Mouse (Mus musculus): Measurements from ENCODE around the gene Dennd1c.
"Not testable (repeated sequence)": the region's sequence is repeated elsewhere in the genome, so short reads cannot be mapped to it uniquely, and the experiment has no call there.

Gene Dennd1c

GRCm38 (mm10) chr17:57095855-57096622 lies 17.7 kb upstream of the Dennd1c start:
- no peak for DNase-seq (ENCODE audit: low read depth, low spot score)

- no peak for DNase-seq (ENCODE audit: low read depth, low spot score)
These were observed 15.9 kb upstream of the Dennd1c start for GRCm38 (mm10) chr17:57094222-57094621.

DNA sequence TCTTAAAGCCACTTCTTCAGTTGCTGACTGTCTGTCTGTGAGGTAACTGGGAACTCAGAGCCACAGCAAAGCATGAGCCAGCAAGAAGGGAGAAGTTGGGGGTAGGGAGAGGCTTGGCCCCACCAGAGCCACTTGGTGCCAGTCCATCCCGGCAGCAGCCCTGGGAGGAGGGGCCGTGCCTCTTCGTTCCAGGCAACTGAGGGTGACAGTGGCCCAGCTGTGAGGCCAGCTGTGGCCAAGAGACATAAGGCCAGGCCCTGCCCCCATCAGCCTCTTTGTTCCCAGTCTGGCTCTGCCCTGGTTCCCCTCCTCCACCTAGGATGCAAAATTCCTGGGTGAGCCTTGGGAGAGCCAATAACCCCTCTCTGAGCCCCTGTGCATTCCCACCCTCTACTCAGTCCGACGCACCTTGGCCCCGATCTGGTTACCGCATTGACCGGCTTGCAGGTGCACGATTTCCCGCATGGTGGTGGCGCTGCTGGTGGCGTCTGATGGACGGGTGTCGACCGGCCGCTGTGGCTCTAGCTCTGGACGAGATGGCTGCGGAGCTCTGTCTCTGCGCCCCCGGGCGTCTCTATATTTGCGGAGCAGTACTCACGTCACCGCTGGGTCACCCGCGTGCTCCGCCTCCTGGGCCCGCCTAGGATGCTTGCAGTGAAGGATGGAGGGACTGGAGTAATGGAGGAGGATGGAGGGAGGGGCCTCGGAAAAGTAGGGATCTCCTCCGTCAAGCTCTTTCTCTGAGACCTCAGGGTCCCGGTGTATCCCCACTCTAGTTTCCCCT lies 8.9 kb upstream of the Dennd1c start, which contains the start of gene Tubb4a:
Gene Tubb4a, minus strand, starts transcription at position 734 of the 784 bp plus-strand sequence.
- peak; percentile 83 for DNase-seq (ENCODE audit: low read depth, low spot score)

DNA sequence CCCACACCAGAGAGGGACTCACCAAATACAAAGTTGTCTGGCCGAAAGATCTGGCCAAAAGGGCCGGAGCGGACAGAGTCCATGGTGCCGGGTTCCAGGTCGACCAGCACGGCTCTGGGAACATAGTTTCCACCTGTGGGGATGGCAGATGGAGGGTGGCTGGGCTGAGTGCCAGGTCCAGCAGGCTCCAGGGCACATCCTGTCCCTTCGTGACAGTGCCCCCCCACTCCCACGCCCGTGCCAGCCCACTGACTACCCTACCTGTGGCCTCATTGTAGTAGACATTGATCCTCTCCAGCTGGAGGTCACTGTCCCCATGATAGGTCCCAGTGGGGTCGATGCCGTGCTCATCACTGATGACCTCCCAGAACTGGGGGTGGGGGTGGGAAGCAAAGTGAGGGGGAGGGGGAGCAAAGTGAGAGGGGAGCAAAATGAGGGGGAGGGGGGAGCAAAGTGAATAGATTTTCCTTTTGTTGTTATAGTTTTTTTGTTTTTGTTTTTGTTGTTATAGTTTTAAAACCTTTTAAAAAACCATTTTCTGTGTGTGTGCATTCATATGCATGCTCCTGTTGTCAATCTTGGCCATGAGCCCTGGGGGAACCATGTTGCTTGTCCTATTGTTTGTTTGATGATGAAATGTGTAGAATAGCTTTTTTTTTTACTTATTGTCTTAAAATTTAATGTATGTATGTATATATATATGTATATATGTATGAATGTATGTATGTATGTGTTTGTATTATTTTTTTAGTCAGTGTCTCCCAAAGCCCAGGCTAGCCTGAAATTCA lies 7.8 kb upstream of the Dennd1c start:
- DNase-seq (ENCODE audit: low read depth, low spot score), result no peak

- DNase-seq (ENCODE audit: low read depth, low spot score), result no peak
These were observed 4.2 kb upstream of the Dennd1c start for GRCm38 (mm10) chr17:57082481-57082880.

DNA sequence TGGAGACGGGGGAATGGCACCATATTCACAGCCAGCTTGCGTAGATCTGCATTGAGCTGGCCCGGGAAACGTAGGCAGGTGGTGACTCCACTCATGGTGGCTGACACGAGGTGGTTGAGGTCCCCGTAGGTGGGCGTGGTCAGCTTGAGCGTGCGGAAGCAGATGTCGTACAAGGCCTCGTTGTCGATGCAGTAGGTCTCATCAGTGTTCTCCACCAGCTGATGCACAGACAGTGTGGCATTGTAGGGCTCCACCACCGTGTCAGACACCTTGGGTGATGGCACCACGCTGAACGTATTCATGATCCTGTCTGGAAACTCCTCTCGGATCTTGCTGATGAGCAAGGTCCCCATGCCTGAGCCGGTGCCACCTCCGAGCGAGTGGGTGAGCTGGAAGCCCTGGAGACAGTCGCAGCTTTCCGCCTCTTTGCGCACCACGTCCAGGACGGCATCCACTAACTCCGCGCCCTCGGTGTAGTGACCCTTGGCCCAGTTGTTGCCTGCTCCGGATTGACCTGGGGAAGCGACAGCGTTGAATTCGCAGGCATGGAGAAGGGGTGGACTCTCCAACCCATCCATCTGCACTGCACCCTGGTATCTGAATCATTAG lies 3.0 kb upstream of the Dennd1c start:
- DNase-seq (ENCODE audit: low read depth, low spot score), result no peak

DNA sequence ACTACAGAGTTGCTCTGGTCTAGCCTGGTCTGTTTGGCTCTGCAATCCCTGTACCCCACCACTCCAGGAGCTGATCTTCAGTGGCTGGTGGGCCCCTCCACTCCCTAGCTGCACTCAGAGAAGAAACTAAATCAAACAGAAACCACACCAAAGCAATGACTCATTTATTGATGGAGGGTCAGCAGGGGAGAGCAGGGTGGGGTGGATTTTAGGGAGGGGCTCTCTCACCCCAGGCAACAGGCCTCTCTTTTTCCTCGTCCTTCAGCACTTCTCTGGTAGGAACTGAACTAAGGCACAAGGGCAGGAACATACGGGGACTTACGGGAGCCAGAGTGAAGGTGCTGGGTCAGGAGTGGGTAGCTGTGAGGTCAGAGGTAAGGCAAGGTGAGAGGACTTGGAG lies 1.6 kb upstream of the Dennd1c start:
- no peak for DNase-seq (ENCODE audit: low read depth, low spot score)

DNA sequence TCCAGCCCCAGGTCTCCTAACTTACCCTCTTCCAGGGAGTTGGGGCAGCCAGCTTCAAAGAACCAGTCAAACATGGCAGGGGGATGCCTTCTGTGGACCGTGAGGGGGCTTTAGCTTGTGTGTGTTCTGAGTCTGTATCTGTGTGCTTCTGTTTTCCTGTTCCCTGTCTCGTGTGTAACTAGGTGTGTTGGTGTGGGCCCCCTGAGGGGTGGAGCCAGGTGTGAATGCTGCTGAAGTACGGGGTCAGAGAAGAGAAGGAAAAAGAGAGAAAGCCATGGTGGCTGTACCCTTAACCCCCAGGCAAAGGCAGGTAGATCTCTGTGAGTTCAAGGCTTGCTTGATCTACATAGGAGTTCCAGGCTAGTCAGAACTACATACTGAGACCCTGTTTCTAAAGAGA lies 1.4 kb downstream of the Dennd1c start:
- DNase-seq (ENCODE audit: low read depth, low spot score), result no peak

DNA sequence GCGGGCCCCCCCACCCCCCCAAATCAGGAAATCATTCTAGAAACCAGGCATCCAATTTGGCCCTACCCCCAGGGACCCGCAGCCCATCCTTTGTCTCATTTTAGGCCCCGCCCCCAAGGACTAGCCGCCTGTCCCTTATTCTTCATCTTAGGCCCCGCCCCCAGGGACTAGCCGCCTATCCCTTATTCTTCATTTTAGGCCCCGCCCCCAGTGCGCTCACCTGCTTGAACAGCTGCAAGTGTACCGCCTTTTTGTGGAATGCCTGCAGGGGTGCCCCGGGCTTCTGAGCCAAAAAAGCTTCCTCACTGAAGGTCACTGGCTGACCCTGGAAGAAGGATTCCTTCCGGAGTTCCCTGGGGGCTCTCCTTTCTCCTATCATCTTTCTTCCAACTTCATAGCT lies 7.6 kb downstream of the Dennd1c start:
- DNase-seq (ENCODE audit: low read depth, low spot score), result no peak

- no peak for DNase-seq (ENCODE audit: low read depth, low spot score)
These were observed 8.0 kb downstream of the Dennd1c start for GRCm38 (mm10) chr17:57070272-57070671.

- no peak for DNase-seq (ENCODE audit: low read depth, low spot score)
These were observed 11.4 kb downstream of the Dennd1c start for GRCm38 (mm10) chr17:57066908-57067307.

DNA sequence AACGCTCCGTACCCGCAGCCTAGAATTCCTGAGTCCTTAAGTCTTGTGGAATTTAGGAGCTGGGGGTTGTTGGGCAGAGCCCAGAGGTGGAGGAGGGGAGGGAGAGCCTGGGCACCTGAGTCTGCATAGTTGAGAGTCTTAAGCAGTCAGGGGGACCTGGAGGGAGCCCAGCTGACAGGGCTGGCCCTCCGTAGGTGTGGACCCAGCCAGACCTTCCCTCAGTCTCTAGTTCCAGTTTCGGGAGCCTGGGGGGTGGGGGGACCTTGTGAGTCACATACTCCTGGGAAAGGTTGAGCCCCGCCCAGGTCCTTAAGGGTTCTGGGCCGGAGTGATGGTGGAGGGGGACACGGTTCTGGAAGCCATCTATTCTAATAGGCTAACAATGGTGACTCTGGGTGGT lies 15.3 kb downstream of the Dennd1c start:
- DNase-seq (ENCODE audit: low read depth, low spot score), result no peak

DNA sequence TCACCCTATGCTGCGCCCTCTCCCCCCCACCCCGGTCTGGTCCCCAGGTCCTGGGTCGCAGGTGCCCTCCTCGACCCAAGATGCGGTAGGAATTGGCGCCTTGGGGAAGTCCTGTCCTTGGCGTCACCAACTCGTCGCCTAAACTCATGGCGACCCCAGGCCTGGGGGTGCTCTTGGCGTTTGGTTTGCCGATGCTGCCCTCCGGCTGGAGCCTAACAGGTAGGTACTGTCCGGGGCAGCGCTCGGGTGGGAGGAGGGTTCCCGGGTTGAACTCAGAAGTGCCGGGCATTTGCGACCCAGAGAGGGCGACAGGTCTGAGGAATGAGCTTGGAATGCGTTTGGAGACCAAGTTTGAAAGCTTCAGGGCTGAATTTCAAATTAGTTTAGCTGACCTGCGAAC lies 15.8 kb downstream of the Dennd1c start:
- no peak for DNase-seq (ENCODE audit: low read depth, low spot score)

DNA sequence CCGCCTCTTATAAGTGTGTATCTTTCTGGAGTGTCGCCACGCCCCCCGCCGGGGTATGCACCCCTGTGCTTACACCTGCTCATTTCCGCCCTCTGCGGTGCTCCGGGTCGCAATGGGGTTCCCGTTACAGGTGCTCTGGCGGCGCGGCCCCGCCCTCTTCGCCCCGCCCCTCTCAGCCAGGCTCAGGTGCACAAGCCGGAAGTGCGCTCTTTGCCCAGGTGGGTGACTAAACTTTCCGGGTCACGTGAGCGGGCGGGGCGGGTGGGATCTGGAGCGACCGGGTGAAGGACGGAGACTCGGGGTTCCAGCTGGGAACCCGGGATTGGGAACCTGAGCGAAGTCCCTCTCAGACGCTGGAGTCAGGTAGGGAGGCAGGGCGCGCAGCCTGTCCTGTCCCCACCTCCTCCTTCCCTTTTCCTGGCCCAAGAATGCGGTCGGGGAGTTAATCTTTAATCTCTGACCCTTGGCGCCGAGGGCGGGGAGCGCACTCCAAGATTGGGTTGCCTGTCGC lies 16.2 kb downstream of the Dennd1c start:
- DNase-seq (ENCODE audit: low read depth, low spot score), result no peak

- DNase-seq (ENCODE audit: low read depth, low spot score), result no peak
These were observed 17.2 kb downstream of the Dennd1c start for GRCm38 (mm10) chr17:57061069-57061468.

- peak; percentile 98 for DNase-seq (ENCODE audit: low read depth, low spot score)
These were observed 18.0 kb downstream of the Dennd1c start for GRCm38 (mm10) chr17:57060231-57060801.

DNA sequence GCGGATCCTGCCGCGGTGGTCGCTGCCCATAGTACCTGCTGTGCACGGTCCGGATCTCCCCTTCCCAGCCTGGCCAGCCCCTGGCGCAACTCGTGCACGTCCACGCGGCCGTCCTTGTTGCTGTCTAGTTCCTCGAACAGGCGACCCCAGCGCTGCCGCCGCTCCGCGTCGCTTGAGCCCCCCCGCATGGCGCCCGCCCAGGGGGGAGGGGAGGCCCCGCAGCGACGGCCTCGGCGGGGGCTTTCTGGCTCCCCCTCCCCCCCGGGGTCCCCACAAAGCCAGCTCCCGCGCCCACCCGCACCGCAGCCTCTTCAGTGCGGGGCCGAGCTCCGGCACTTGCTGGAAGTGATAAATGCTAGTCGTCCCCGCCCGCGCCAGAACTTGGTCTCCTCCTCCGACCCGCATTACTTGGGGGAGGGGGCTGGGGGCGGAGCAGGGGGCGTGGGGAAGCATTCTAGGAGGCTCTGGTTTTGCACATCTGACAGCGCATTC lies 18.8 kb downstream of the Dennd1c start, which contains the start of gene Slc25a23:
Gene Slc25a23, minus strand, starts transcription at position 378 of the 492 bp plus-strand sequence.
- DNase-seq (ENCODE audit: low read depth, low spot score), result peak; percentile 65

DNA sequence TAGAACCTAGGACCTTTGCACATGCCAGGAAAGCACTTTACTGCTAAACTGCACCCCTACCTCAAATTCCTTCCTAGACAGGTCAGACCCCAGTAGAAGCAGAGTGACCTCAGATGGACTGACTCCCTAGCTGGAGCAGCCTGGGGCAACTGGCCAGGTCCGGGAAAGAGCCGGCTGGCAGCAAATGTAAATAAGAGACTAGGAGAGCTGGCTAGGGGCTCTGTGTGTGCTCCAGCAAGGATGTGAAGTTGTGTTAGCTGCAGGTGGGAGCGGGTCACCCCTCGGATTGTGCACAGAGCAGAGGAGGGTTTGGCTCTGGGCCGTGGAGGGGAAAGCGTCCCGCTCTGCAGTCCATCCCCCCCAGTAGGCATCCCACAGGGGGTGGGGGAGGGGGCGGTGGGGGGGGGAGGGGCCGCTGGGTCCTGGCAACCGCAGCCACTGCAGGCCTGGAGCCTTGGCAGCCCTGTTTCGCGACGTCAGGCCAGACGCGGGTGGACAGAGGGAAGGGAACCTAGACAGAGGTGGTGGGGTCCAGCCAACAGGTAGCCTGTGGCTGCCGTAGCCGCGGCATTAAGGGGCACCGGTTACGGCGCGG lies 19.3 kb downstream of the Dennd1c start, which contains the start of gene Crb3:
Gene Crb3, plus strand, starts transcription at position 215 of the 595 bp plus-strand sequence.
- no peak for DNase-seq (ENCODE audit: low read depth, low spot score)

DNA sequence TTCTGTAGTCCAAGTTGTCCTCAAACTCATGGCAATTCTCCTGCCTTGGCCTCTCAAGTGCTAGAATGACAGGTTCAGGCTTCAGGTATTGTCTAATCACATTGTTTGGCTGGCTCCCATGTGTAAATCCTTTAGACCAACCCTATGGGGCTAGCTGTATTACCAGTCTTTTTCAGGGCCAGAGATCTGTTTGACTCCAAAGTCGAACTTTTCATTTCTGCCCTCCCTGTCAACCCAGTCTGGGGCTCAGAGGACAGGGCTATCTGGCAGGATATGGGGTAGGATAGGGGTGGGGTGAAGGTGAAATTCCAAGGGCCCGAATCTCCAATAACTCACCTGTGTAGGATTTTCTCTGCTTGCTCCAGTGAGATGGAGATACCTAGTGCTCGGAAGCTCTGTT lies 22.1 kb downstream of the Dennd1c start:
- DNase-seq (ENCODE audit: low read depth, low spot score), result no peak

DNA sequence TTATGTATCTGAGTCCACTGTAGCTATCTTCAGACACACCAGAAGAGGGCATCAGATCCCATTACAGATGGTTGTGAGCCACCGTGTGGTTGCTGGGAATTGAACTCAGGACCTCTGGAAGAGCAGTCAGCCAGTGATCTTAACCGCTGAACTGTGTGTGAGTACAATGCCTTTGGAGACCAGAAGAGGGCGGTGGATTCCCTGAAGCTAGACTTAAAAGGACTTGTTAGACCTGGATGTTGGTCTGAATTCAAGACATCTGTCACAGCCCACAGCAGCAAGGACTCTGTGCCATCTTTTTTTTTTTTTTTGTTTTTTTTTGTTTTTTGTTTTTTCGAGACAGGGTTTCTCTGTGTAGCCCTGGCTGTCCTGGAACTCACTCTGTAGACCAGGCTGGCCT lies 26.6 kb downstream of the Dennd1c start:
- not testable (repeated sequence) for DNase-seq (ENCODE audit: low read depth, low spot score)

Data from telencephalon, adult 2 months (tissue).